Mouse (Mus musculus): ENCODE results near the gene Tstd1. TPM values are rescaled to one million over a fixed set of nuclear protein-coding genes. Genes with fewer than 3 reads are reported as not detected.

Tstd1 gene
- total RNA-seq (2023), result 1 to 10 TPM; 4.4 TPM

DNA sequence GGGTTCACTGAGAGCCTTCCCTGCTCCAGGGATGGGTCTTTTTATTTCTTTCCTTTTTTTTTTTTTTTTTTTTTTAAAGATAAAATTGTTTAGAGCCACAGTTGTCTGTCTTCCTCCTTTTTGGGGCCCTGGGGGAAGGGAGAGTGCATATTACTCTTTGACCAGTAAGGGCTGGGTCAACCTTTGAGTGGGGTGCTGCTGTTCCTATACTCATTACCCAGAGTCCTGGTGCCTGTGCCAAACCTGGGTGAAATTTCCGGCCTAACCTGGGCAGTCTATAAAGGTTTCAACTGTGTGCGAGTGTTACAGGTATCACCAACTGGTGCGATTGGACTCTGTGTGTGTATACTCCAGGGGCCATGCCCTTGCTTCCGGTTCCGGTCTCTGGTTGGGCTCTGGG, at the start of gene Tstd1:
TSS of gene Tstd1 (plus strand) at position 213 of the 400 bp plus-strand sequence.

GRCm38 (mm10) chr1:171369845-171370556, 48.7 kb upstream of the Tstd1 start, which contains the start of gene Nectin4:
Nectin4 (plus strand) TSS chr1:171370099.

DNA sequence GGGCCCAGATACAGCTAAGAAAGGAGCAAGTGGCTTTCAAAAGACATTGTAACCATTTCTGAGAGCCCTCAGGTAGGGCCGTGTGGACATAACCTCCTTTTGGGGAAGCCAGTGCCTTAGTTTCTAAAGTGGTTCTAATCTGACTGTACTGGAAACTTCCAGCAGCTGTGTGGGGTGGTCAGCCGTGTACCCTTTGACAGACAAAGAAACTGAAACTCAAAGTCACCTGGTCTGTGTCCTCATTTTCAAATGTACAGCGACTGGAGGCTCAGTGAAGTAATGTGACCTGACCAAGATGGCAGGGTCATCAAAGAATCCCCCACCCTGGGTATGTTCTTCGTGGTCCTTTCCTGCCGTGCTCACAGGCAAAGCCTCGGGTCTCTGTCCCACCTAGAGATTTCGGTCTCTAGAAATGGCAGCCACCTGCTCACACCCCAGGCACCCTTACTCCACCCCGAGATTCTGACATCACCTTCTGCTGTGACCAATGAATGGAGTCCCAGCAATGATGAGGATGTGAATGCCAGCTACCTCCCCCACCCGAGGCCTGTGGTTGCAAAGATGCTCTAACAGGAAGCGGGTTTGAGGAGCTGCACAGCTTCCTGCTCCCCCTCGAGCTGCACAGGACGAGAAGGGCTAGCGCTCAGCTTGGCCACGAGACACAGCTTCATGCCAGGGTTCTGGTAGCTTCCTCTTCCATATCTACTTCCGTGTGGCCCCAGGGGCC, 30.1 kb upstream of the Tstd1 start, which contains the start of gene Arhgap30:
TSS of gene Arhgap30 (plus strand) at position 579 of the 727 bp plus-strand sequence.

GRCm38 (mm10) chr1:171410947-171411484, 7.7 kb upstream of the Tstd1 start, which contains the start of gene Usf1:
Usf1 (plus strand) TSS chr1:171411313.

GRCm38 (mm10) chr1:171437264-171438013, 18.8 kb downstream of the Tstd1 start, which contains the start of gene F11r:
F11r (plus strand) TSS chr1:171437535.

Other genes with a start within 250 kb of the Tstd1 start
- gene Pcp4l1, start 222.6 kb upstream of the Tstd1 start, total RNA-seq (2023), result 1 to 10 TPM in 1 of 2 experiments, under 1 TPM in 1; 0.29 to 1.4 TPM
- gene Nr1i3, start 204.9 kb upstream of the Tstd1 start, total RNA-seq (2023), result not detected
- gene Tomm40l, start 196.4 kb upstream of the Tstd1 start, total RNA-seq (2023), result 10 to 100 TPM; 11.9 to 16.4 TPM
- gene Apoa2, start 193.8 kb upstream of the Tstd1 start, total RNA-seq (2023), result under 1 TPM in 1 of 2 experiments, not detected in 1; 0.89 TPM
- gene Fcer1g, start 184.5 kb upstream of the Tstd1 start, total RNA-seq (2023), result 1,000 to 10,000 TPM; 1,085 to 1,124 TPM
- not detected for gene Adamts4, start 168.5 kb upstream of the Tstd1 start, total RNA-seq (2023)
- gene Ndufs2, start 167.5 kb upstream of the Tstd1 start, total RNA-seq (2023), result 10 to 100 TPM; 84.6 to 99.7 TPM
- 100 to 1,000 TPM; 120 to 134 TPM for gene B4galt3, start 148.5 kb upstream of the Tstd1 start, total RNA-seq (2023)
- gene Ppox, start 137.7 kb upstream of the Tstd1 start, total RNA-seq (2023), result 10 to 100 TPM; 69.2 to 78.0 TPM
- gene Usp21, start 130.9 kb upstream of the Tstd1 start, total RNA-seq (2023), result 10 to 100 TPM; 29.5 to 31.1 TPM
- 10 to 100 TPM; 47.2 to 51.2 TPM for gene Ufc1, start 123.8 kb upstream of the Tstd1 start, total RNA-seq (2023)
- gene Dedd, start 89.7 kb upstream of the Tstd1 start, total RNA-seq (2023), result 10 to 100 TPM; 23.5 to 25.8 TPM
- gene Nit1, start 73.2 kb upstream of the Tstd1 start, total RNA-seq (2023), result 10 to 100 TPM; 18.9 to 24.2 TPM
- gene Pfdn2, start 73.2 kb upstream of the Tstd1 start, total RNA-seq (2023), result 10 to 100 TPM; 27.1 to 34.4 TPM
- under 1 TPM; 0.22 to 0.40 TPM for gene Klhdc9, start 58.1 kb upstream of the Tstd1 start, total RNA-seq (2023)
- 1 to 10 TPM; 2.0 to 2.2 TPM for gene Nectin4, start 48.8 kb upstream of the Tstd1 start, total RNA-seq (2023)
- gene Arhgap30, start 29.9 kb upstream of the Tstd1 start, total RNA-seq (2023), result 100 to 1,000 TPM; 245 to 251 TPM
- 100 to 1,000 TPM in 1 of 2 experiments, 10 to 100 TPM in 1; 85.6 to 108 TPM for gene Usf1, start 7.6 kb upstream of the Tstd1 start, total RNA-seq (2023)
- gene F11r, start 18.7 kb downstream of the Tstd1 start, total RNA-seq (2023), result under 1 TPM; 0.20 to 0.31 TPM
- gene Alyref2, start 84.6 kb downstream of the Tstd1 start, total RNA-seq (2023), result 1 to 10 TPM; 6.6 to 7.3 TPM
- gene Itln1, start 116.4 kb downstream of the Tstd1 start, total RNA-seq (2023), result not detected
- 1 to 10 TPM; 7.6 to 8.0 TPM for gene Cd244a, start 140.3 kb downstream of the Tstd1 start, total RNA-seq (2023)
- gene Ly9, start 188.5 kb downstream of the Tstd1 start, total RNA-seq (2023), result 10 to 100 TPM; 16.8 to 24.0 TPM
- 1 to 10 TPM; 3.4 to 4.3 TPM for gene Slamf7, start 234.2 kb downstream of the Tstd1 start, total RNA-seq (2023)